Mouse (Mus musculus): ENCODE measurements around the gene Dhx37.
A peak's percentile ranks its signal among the peaks of the same experiment; 100 is the strongest.

- TF ChIP-seq CTCF (IDR thresholded peaks at IDR 0.05; ENCODE audit: low read depth), result no peak
- TF ChIP-seq EP300 (IDR thresholded peaks at IDR 0.05; ENCODE audit: low read depth), result peak; percentile 51
Measured at GRCm38 (mm10) chr5:125389579-125390441, 44.1 kb downstream of the Dhx37 start, which contains the start of gene Ubc.

All from liver, postnatal 0 days (tissue).